Mouse (Mus musculus): Measurements from ENCODE around the gene Tcte2. TPM values are rescaled to one million over a fixed set of nuclear protein-coding genes. Genes with fewer than 3 reads are reported as not detected.

Tcte2 gene
- total and polyA plus RNA-seq, 3 experiments, result 0.16 TPM; not detected in 2

GRCm38 (mm10) chr17:13742941-13743708 lies 18.5 kb downstream of the Tcte2 start:
- H3K4me3 ChIP-seq (ENCODE audit: low read depth, low read length), result no peak overlapping the region
- peaks cover 46% of the 10 kb centered on the region for H3K9me3 ChIP-seq (replicated peaks)
- TF ChIP-seq TAL1 (conservative IDR thresholded peaks at IDR 0.05; ENCODE audit: low read depth, low read length) (no peak), GATA1 (IDR thresholded peaks at IDR 0.05; ENCODE audit: borderline replicate concordance, low read length) (no peak), POLR2AphosphoS5 (IDR thresholded peaks at IDR 0.05; ENCODE audit: insufficient replicate concordance, low read depth, low read length) (no peak), GATA2 (IDR thresholded peaks at IDR 0.05; ENCODE audit: borderline replicate concordance, low read depth, low read length) (no peak), CTCF (IDR thresholded peaks at IDR 0.05; ENCODE audit: low read depth, low read length) (no peak)
- H3K4me1 ChIP-seq (ENCODE audit: insufficient read depth, low read depth, low read length), result no peaks in the 10 kb centered on the region
- H3K36me3 ChIP-seq (replicated peaks), result no peaks in the 10 kb centered on the region
- no peaks in the 10 kb centered on the region for H3K27me3 ChIP-seq (ENCODE audit: insufficient read depth, low read length)
- no peak for ATAC-seq (ENCODE audit: extremely low read depth, insufficient number of reproducible peaks, low FRiP score, poor library complexity, severe bottlenecking)
- DNase-seq (ENCODE audit: low spot score), result no peak

- no peaks in the 10 kb centered on the region for H3K4me1 ChIP-seq (ENCODE audit: insufficient read depth, low read depth, low read length)
- no peaks in the 10 kb centered on the region for H3K27me3 ChIP-seq (ENCODE audit: insufficient read depth, low read length)
- no peaks in the 10 kb centered on the region for H3K36me3 ChIP-seq (replicated peaks)
- no peak overlapping the region for H3K4me3 ChIP-seq (ENCODE audit: low read depth, low read length)
- ATAC-seq (ENCODE audit: extremely low read depth, insufficient number of reproducible peaks, low FRiP score, poor library complexity, severe bottlenecking), result no peak
- peaks cover 48% of the 10 kb centered on the region for H3K9me3 ChIP-seq (replicated peaks)
- no peak for DNase-seq (ENCODE audit: low spot score)
- no peak for TF ChIP-seq POLR2AphosphoS5 (IDR thresholded peaks at IDR 0.05; ENCODE audit: insufficient replicate concordance, low read depth, low read length)
- TF ChIP-seq GATA1 (IDR thresholded peaks at IDR 0.05; ENCODE audit: borderline replicate concordance, low read length), result no peak
- TF ChIP-seq GATA2 (IDR thresholded peaks at IDR 0.05; ENCODE audit: borderline replicate concordance, low read depth, low read length), result no peak
- no peak for TF ChIP-seq CTCF (IDR thresholded peaks at IDR 0.05; ENCODE audit: low read depth, low read length)
- TF ChIP-seq TAL1 (conservative IDR thresholded peaks at IDR 0.05; ENCODE audit: low read depth, low read length), result no peak
These were observed 19.3 kb downstream of the Tcte2 start for GRCm38 (mm10) chr17:13742334-13742733.

- TF ChIP-seq CTCF (IDR thresholded peaks at IDR 0.05; ENCODE audit: low read depth, low read length), result no peak
- no peak for TF ChIP-seq GATA2 (IDR thresholded peaks at IDR 0.05; ENCODE audit: borderline replicate concordance, low read depth, low read length)
- no peak for TF ChIP-seq TAL1 (conservative IDR thresholded peaks at IDR 0.05; ENCODE audit: low read depth, low read length)
- no peak for TF ChIP-seq GATA1 (IDR thresholded peaks at IDR 0.05; ENCODE audit: borderline replicate concordance, low read length)
- no peak for TF ChIP-seq POLR2AphosphoS5 (IDR thresholded peaks at IDR 0.05; ENCODE audit: insufficient replicate concordance, low read depth, low read length)
- no peak overlapping the region for H3K4me3 ChIP-seq (ENCODE audit: low read depth, low read length)
- H3K27me3 ChIP-seq (ENCODE audit: insufficient read depth, low read length), result no peaks in the 10 kb centered on the region
- DNase-seq (ENCODE audit: low spot score) (no peak), ATAC-seq (ENCODE audit: extremely low read depth, insufficient number of reproducible peaks, low FRiP score, poor library complexity, severe bottlenecking) (no peak)
- H3K4me1 ChIP-seq (ENCODE audit: insufficient read depth, low read depth, low read length), result no peaks in the 10 kb centered on the region
- H3K9me3 ChIP-seq (replicated peaks), result peaks cover 49% of the 10 kb centered on the region
- H3K36me3 ChIP-seq (replicated peaks), result no peaks in the 10 kb centered on the region
These were observed 20.0 kb downstream of the Tcte2 start for GRCm38 (mm10) chr17:13741611-13742010.

DNA sequence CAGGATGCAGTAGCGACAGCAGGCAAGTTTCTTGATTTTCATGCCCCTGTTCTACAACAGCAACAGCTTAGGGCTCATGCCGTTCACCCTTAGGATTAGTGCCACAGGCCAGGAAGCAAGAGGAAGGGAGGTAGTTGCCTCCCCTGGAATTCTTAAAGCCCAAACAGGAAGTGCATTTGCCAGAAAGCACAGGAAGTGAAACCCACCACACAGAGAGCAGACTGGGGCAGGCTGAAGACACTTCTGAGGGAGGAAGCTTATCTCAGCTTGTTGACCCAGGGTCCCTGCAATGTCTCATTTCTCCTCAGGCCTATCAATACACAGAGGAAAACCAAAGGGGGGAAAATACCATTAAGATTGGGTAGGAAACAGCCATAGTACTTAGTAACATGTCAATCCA lies 20.8 kb downstream of the Tcte2 start:
- no peak for TF ChIP-seq GATA1 (IDR thresholded peaks at IDR 0.05; ENCODE audit: borderline replicate concordance, low read length)
- no peak for TF ChIP-seq GATA2 (IDR thresholded peaks at IDR 0.05; ENCODE audit: borderline replicate concordance, low read depth, low read length)
- TF ChIP-seq TAL1 (conservative IDR thresholded peaks at IDR 0.05; ENCODE audit: low read depth, low read length), result no peak
- no peak for TF ChIP-seq POLR2AphosphoS5 (IDR thresholded peaks at IDR 0.05; ENCODE audit: insufficient replicate concordance, low read depth, low read length)
- TF ChIP-seq CTCF (IDR thresholded peaks at IDR 0.05; ENCODE audit: low read depth, low read length), result no peak
- Histone ChIP-seq H3K4me1 (ENCODE audit: insufficient read depth, low read depth, low read length) (no peaks in the 10 kb centered on the region), H3K27me3 (ENCODE audit: insufficient read depth, low read length) (no peaks in the 10 kb centered on the region), H3K9me3 (replicated peaks) (peaks cover 51% of the 10 kb centered on the region), H3K36me3 (replicated peaks) (no peaks in the 10 kb centered on the region), H3K4me3 (ENCODE audit: low read depth, low read length) (no peak overlapping the region)
- ATAC-seq (ENCODE audit: extremely low read depth, insufficient number of reproducible peaks, low FRiP score, poor library complexity, severe bottlenecking), result no peak
- no peak for DNase-seq (ENCODE audit: low spot score)

- H3K36me3 ChIP-seq (replicated peaks), result no peaks in the 10 kb centered on the region
- no peak overlapping the region for H3K4me3 ChIP-seq (ENCODE audit: low read depth, low read length)
- peaks cover 50% of the 10 kb centered on the region for H3K9me3 ChIP-seq (replicated peaks)
- no peaks in the 10 kb centered on the region for H3K27me3 ChIP-seq (ENCODE audit: insufficient read depth, low read length)
- DNase-seq (ENCODE audit: low spot score), result no peak
- H3K4me1 ChIP-seq (ENCODE audit: insufficient read depth, low read depth, low read length), result no peaks in the 10 kb centered on the region
- no peak for TF ChIP-seq GATA2 (IDR thresholded peaks at IDR 0.05; ENCODE audit: borderline replicate concordance, low read depth, low read length)
- no peak for TF ChIP-seq POLR2AphosphoS5 (IDR thresholded peaks at IDR 0.05; ENCODE audit: insufficient replicate concordance, low read depth, low read length)
- no peak for TF ChIP-seq TAL1 (conservative IDR thresholded peaks at IDR 0.05; ENCODE audit: low read depth, low read length)
- no peak for ATAC-seq (ENCODE audit: extremely low read depth, insufficient number of reproducible peaks, low FRiP score, poor library complexity, severe bottlenecking)
These were observed 21.6 kb downstream of the Tcte2 start for GRCm38 (mm10) chr17:13739981-13740380.

GRCm38 (mm10) chr17:13738916-13739315 lies 22.7 kb downstream of the Tcte2 start:
- no peak for ATAC-seq (ENCODE audit: extremely low read depth, insufficient number of reproducible peaks, low FRiP score, poor library complexity, severe bottlenecking)
- TF ChIP-seq TAL1 (conservative IDR thresholded peaks at IDR 0.05; ENCODE audit: low read depth, low read length) (no peak), POLR2AphosphoS5 (IDR thresholded peaks at IDR 0.05; ENCODE audit: insufficient replicate concordance, low read depth, low read length) (no peak), CTCF (IDR thresholded peaks at IDR 0.05; ENCODE audit: low read depth, low read length) (no peak), GATA1 (IDR thresholded peaks at IDR 0.05; ENCODE audit: borderline replicate concordance, low read length) (no peak), GATA2 (IDR thresholded peaks at IDR 0.05; ENCODE audit: borderline replicate concordance, low read depth, low read length) (no peak)
- Histone ChIP-seq H3K27me3 (ENCODE audit: insufficient read depth, low read length) (no peaks in the 10 kb centered on the region), H3K4me1 (ENCODE audit: insufficient read depth, low read depth, low read length) (no peaks in the 10 kb centered on the region), H3K36me3 (replicated peaks) (no peaks in the 10 kb centered on the region), H3K4me3 (ENCODE audit: low read depth, low read length) (no peak overlapping the region), H3K9me3 (replicated peaks) (peaks cover 54% of the 10 kb centered on the region)
- DNase-seq (ENCODE audit: low spot score), result no peak

Data from G1E (cell line).